Mouse (Mus musculus): ENCODE measurements around the gene Ppp1r12b.

The Ppp1r12b gene

GRCm38 (mm10) chr1:134756190-134756873 lies 199.4 kb downstream of the Ppp1r12b start:
- DNase-seq: no peak

GRCm38 (mm10) chr1:134755548-134756189 lies 200.1 kb downstream of the Ppp1r12b start:
- no peak for DNase-seq

DNA sequence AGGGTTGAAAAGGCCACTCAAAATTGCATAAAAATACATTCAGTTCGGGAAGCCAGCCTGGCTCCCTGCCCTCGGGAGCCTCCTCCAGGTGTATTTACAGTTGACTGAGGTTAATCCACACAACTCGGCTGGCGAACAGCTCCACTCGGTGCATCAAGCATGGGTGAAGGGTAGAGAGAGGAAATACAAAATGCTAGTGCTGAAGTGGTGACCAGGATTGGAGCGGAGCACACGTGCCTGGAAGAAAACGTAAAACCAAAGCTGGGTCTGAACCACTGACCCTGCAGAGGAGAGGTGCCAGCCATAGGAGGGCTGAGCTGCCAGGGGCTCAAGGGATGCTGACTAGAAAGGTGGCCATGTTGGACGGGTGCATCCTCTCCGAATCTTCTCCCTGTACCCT lies 200.9 kb downstream of the Ppp1r12b start:
- no peak for DNase-seq

DNA sequence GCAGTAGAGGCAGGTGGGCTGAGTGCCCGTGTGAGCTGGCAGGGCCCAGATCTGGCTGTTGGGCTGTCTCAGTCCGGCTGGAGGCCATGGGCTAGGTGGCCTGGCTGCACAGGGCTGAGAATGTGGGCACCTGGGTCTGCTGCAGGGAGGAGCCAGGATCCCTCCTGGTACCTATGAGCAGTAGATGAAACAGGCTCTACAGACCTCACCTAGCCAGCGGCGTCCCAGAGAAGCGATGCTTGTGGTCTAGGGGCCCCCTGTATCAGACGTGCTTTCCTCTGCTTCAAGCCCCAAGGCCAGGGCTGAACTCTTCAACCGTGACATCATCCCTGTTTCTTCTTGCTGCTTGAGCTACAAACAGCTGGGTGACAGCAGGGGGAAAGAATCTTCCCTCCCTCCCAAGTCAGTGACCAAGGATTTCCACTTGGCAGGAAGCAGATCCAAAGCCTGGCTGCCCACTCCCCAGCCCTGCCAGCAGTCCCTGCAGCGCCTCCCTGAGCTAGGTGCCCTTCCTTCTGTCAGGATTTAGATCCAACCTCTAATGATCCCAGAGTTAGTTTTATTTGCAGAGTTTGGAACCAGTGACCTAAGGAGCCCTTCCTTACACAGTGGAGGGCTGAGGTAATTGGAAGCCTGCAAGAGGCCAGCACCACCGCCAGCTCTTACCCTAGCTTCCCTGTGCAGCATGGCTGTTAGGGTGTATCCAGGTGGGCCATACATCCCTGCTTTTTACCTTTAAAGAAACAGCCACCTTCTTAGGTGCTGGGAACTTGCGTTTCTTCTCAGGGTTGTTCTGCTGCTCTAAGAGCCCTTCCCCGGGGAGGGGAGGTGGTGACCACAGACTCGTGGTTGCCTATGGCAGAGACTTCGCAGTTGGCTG lies 201.8 kb downstream of the Ppp1r12b start:
- DNase-seq: no peak

DNA sequence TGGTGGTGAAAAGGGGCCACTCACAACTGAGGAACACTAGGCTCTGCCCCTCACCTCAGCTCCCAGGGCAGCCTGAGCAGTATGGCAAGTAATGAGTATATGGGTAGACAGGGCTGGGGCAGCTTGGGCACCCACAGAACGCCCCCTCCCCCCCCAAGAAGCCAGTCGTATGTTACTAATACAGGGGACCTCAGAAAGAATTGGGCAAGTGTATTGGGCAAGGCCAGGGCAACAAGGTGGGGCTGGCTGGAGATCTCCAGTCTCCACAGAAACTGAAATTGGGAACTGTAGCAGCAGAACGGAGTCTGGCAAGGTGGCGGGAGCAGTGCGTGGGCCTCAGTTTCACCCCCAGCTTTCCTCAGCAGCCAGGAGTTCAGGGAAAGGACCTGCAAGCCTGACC lies 203.3 kb downstream of the Ppp1r12b start:
- DNase-seq: no peak

- no peak for DNase-seq
Measured at GRCm38 (mm10) chr1:134749889-134750288, 205.9 kb downstream of the Ppp1r12b start.

DNA sequence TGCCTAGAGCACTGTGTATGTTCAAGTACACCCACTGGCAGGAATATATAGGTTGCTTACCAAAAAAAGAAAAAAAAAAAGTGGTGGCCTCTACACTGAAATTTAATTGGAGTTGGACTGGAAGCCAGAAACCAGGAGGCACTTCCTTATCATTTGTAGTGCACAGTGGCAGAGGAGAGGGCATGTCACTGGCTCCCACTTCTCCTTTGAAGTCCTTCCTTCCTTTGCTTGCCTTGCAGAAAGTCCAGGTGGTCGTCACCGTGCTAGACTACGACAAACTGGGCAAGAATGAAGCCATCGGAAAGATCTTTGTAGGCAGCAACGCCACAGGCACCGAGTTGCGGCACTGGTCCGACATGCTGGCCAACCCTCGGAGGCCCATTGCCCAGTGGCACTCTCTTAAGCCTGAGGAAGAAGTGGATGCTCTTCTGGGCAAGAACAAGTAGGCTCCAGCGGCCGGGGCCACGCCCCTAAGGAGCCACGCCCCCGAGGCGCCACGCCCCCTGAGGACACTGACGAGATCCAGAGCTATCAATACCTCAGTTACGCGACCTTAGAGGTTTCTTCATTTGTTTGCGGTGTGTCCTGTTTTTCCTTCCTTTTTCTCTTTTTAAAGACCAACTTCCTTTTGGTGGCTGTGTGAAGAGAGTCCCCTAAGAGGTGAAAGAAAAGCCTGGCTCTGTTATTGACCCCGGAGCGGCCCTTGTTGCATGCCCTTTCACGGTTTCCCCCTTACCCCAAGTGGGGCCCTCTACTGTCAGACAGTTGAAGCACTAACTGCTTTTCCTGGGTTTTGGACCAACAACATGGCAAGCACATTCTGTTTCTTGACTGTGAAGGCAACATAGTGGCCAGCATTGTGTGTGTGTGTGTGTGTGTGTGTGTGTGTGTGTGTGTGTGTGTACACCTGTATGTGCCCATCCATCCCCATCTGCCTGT lies 208.2 kb downstream of the Ppp1r12b start:
- DNase-seq: no peak

DNA sequence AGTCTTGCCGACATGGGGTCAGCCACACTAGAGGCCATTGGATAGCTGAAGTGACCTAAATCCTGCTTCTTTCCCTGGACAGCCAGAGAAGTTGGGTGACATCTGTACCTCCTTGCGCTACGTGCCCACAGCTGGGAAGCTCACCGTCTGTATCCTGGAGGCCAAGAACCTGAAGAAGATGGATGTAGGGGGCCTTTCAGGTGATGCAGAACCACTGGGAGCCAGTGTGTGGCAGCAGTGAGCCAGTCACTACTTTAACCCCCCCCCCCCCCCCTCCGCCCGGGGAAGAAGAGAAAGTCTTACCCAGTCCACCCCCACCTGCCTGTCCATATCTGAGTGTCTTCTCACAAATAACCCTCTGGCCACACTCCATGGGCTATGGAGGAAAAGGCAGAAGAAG lies 210.1 kb downstream of the Ppp1r12b start:
- DNase-seq: no peak

DNA sequence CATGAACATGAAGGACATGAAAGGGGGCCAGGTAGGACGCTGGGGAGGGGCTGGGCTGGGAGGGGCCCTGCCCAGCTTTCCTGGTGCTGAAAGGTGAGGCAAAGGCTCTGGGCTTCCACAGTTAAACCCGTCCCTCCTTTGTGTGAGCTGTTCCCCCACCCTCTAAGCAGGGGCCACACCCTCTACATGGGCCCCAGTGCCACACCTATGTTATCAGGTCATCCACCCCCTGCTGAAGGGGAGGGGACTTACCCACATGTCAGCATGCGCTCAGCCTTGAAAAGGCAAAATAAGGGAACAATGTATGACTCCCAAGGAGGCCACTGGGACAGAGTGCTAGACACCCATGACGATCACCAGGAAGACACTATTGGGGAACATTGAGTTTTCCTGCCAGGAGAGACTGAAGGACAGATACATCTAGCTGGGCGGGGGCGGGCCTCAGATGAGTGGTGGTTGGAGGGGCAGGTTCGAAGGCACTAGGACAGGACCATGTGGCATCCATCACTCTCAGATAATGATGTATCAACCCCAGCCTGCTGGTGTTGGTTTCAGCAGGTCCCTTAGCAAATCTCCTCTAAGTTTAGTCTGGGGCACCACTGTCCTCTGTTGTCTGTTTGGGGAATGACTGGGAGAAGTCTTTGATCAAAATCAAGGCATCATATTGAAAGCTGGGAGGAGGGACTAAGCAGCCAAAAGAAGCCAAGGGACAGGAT lies 213.6 kb downstream of the Ppp1r12b start:
- no peak for DNase-seq

- no peak for DNase-seq
Measured at GRCm38 (mm10) chr1:134741433-134741832, 214.3 kb downstream of the Ppp1r12b start.

DNA sequence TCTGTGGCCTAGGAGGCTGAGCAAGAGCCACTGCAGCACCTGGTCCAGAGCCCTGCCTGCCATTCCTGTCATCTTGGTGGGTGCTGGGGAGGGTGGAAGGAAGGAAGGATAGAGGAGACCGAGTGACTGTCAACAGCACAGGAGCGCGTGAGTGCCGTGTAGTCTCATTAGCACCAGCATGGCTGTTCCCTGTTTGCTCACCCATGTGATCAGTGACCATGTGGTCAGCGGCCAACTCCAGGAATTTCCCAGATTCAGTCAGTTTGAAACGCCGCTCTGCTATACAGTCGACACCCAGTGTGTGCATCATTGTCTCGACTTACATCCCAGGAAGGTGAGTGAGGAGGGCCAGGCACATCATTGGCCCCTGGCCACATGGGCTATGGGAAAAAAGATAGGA lies 218.3 kb downstream of the Ppp1r12b start:
- no peak for DNase-seq

DNA sequence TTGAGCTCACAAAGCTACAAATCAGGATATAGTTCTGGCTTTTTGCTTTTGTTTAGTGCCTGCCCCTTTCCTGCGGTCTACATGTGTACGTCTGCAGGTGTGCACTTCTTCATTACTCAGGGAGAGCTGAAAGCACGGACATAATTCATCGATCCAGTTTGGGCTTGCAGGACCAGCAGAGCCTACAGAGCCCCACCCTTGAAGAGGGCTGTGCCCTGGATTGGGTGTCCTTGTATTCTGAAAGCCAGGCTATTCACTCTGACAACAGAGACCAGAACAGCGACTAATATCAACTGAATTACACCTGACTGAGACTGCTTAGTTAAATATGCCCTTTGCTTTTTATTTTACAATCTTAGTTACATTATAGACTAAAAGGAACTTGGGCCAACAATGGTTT lies 222.1 kb downstream of the Ppp1r12b start:
- no peak for DNase-seq

DNA sequence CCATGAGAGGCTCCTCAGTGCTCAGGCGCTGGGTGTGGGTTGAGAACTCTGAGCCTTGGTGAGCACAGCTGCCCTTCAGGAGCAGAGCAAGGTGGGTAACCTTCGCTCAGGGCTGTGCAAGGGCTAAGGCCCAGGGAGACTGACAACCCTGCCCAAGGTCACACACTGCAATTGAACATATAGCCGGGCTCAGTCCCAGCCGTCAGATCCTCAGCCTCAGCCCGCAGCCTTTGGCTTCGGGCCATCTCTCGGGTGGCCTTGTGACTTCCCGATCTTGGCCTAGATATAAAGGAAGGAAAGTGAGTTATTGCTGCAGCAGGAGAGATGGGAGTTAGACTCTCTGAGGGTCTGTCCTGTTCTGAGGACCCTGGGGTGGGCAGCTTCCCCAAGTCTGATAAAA lies 228.5 kb downstream of the Ppp1r12b start:
- DNase-seq: no peak

GRCm38 (mm10) chr1:134726480-134726879 lies 229.3 kb downstream of the Ppp1r12b start:
- no peak for DNase-seq

GRCm38 (mm10) chr1:134725276-134725675 lies 230.5 kb downstream of the Ppp1r12b start:
- no peak for DNase-seq

DNA sequence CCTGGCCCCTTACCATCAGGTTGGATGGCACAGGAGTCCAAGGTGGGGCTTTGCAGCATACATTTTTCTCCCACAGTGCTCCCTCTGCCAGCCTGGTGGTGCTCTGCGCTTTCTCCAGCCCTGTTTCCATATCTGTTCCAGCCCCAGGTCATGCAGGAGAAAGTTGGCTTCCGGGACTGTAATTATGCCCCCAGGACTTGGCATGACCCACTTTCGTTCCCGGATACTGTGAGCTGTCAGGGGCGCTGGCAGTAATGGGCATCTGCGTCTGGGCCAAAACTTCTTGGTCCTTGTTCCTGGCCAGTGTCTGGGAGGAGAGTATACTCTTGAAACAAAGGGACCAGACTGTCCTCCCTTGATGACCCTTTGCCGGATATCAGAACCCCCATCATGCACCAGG lies 232.9 kb downstream of the Ppp1r12b start:
- DNase-seq: no peak

DNA sequence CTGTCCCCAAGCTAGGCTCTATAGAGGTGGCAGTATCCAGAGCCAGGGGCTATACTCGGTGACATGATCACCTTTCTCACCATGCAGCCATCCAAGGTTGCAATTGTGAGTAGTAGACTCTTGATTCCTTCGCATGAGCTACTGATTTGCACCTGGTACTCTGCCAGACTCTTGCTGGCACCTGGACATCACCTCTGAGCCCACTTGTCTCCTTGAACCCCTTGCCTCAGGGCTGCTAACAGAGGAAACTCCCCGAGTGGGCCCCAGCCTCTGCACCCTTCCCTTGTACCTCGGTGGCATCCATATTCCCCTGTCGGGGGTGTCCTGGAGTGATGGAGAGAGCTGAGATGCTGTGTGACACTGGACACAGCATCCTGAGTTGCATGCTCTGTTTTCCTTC lies 234.3 kb downstream of the Ppp1r12b start:
- DNase-seq: no peak

DNA sequence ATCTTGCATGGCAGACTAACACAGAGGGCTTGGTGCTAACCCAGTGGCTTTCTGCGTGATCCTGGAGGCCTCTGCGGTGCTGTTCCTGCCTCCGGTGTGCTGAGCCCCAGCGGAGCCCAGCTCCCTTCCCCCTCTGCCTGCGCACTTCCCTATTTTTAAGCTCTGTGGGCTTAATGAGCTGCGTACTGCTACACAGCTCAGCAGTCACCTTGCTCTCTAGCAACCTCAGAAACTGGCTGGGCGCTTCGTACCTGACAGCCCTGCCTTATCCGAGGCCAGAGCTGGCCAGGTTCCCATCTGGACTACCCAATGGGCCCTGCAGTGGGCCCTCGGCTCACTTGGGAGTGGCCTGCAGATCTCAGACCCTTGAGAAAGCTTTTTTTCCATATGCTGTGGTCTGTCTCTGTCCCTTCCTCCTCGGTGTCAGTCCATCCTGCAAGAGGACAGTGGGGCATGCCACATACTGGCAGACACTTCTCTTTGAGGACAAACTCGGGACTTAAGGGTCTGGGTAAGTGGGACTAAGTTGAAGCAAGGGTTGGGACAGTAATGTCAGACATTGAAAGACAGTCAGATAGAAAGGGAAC lies 235.9 kb downstream of the Ppp1r12b start:
- DNase-seq: no peak

DNA sequence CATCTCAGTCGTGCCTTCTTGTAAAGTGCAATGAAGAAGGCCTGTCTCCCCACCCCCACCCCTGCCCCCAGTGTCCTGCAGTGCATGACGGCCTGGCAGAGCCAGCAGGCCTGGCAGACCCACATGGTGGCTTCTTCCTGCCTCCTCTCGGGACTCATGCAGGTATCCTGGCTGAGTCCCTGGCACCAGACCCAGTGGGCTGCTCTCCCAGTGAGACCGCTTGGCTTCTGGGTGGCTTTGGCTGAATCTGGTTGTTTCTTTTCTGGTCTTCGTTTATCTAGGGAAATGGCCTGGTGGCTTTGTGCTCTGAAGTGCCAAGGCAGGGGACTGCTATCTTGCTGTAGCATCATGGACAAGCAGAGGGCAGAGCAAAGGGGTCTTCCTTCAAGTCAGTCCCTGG lies 240.7 kb downstream of the Ppp1r12b start:
- peak; percentile 45 for DNase-seq

DNA sequence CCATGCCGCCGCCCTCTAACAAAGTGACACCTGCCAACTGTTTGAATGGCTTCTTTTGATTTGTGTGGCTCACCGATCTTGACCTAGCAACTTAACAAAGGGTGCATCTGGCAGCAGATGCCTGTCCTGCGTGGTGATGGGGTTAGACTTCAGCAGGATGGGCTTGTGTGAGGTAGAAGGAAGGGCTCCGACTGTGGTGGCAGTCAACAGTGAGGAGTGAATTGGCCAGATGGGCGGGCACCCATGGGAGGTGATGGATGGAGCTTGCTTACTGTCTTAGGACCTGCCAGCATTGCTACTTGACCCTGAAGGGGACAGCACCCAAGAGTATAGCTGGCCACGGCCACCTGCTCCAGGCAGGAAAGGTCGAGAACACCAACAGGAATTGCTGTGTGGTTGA lies 241.6 kb downstream of the Ppp1r12b start:
- DNase-seq: no peak

DNA sequence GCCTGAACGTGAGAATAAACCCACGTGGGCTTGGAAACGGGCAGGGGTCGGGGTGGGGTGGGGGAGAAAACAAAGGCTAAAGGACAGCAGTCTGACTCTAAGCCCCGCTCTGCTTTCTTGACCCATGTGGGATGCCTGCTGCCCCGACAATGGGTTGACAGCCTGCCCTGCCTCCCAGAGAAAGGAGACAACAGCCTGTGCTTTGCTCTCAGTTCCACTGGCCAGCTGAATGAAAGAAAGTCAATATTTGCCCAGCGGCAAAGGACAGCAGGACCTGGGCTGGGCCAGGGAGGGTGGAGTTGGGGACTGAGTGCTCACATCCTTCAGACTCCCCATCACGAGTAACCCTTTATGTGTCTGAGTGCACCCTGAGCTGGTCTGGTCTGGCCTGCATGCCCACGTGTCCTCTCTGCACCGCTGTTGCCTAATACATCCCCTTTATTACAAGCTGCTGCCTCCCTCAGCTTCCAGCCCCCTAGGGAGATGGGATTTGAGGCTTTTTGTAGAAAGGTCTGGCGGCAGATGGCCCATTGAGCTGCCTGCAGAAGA lies 242.2 kb downstream of the Ppp1r12b start:
- no peak for DNase-seq

Measured in kidney, adult 11 months (tissue).